Mouse (Mus musculus): ENCODE results near the gene Gm4131. TPM values are rescaled to one million over a fixed set of nuclear protein-coding genes. Genes with fewer than 3 reads are reported as not detected.

The Gm4131 gene
- polyA plus RNA-seq, 1 experiment, result not detected

DNA sequence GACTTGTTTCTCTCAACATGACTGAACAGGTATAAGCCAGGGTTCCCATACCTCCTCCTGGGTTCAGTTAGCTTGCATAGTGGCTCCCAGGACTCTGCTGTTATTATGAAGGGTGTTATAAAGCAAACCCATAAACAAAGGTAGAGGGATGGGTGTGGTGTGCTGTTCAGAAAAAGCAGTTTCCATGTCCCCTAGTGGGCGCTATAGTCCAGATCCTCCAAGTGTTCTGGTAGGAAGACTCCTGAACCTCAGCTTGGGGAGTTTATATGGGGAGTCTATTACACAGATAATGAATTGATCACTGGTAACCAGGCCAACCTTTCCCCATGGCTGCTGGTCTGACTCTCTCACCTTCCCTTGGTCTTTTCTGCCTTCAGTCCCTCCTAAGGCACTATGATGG, 92.2 kb downstream of the Gm4131 start:
- TF ChIP-seq MAX (IDR thresholded peaks at IDR 0.05), result no peak
- TF ChIP-seq MYOD1 (IDR thresholded peaks at IDR 0.05; ENCODE audit: control insufficient read depth, insufficient read length, low read depth), result no peak
- no peak for TF ChIP-seq CEBPB (IDR thresholded peaks at IDR 0.05; ENCODE audit: low read depth)
- TF ChIP-seq MYOG (IDR thresholded peaks at IDR 0.05; ENCODE audit: control insufficient read depth, extremely low read depth, insufficient read length), result no peak
- TF ChIP-seq CTCF (IDR thresholded peaks at IDR 0.05; ENCODE audit: control insufficient read depth, insufficient read depth, insufficient read length), result no peak
- TF ChIP-seq USF1 (IDR thresholded peaks at IDR 0.05; ENCODE audit: low read depth), result no peak
- TF ChIP-seq FOSL1 (IDR thresholded peaks at IDR 0.05; ENCODE audit: insufficient read depth, low read length, poor library complexity, severe bottlenecking), result no peak
- Histone ChIP-seq H3K79me3 (ENCODE audit: low read depth) (no peaks in the 10 kb centered on the region), H3K79me2 (ENCODE audit: control insufficient read depth, insufficient read depth) (no peaks in the 10 kb centered on the region), H3K36me3 (ENCODE audit: control insufficient read depth, insufficient read depth) (no peaks in the 10 kb centered on the region), H3K27me3 (ENCODE audit: control insufficient read depth, insufficient read depth, insufficient read length) (peaks cover 17% of the 10 kb centered on the region), H3ac (ENCODE audit: control insufficient read depth, insufficient read length, low read depth) (no peak overlapping the region), H3K4me3 (ENCODE audit: insufficient read depth, poor library complexity, severe bottlenecking) (no peak overlapping the region)

DNA sequence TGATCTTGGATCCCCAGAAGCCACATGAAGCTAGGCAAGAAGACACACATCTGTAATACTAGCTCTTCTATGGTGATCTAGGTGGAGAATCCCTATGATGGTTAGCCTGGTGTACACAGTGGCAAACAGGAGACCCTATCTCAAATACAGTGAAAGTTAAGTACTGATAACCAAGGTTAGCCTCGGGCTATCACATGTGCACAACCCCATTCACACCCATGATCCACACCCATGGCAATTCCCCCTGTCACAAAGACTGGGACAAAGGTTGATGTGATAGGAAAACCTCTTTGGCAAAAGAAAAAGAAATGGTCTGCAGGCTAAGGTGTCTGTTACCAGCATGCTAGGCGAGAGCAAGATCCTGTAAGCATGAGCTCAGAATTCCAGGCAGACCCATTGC, 94.7 kb downstream of the Gm4131 start:
- H3K79me2 ChIP-seq (ENCODE audit: control insufficient read depth, insufficient read depth), result no peaks in the 10 kb centered on the region
- H3K4me3 ChIP-seq (ENCODE audit: insufficient read depth, poor library complexity, severe bottlenecking), result no peak overlapping the region
- no peak overlapping the region for H3ac ChIP-seq (ENCODE audit: control insufficient read depth, insufficient read length, low read depth)
- no peaks in the 10 kb centered on the region for H3K79me3 ChIP-seq (ENCODE audit: low read depth)
- TF ChIP-seq FOSL1 (IDR thresholded peaks at IDR 0.05; ENCODE audit: insufficient read depth, low read length, poor library complexity, severe bottlenecking) (no peak), USF1 (IDR thresholded peaks at IDR 0.05; ENCODE audit: low read depth) (no peak), MYOD1 (IDR thresholded peaks at IDR 0.05; ENCODE audit: control insufficient read depth, insufficient read length, low read depth) (no peak), MAX (IDR thresholded peaks at IDR 0.05) (no peak), CTCF (IDR thresholded peaks at IDR 0.05; ENCODE audit: control insufficient read depth, insufficient read depth, insufficient read length) (no peak), CEBPB (IDR thresholded peaks at IDR 0.05; ENCODE audit: low read depth) (no peak), MYOG (IDR thresholded peaks at IDR 0.05; ENCODE audit: control insufficient read depth, extremely low read depth, insufficient read length) (no peak)
- H3K36me3 ChIP-seq (ENCODE audit: control insufficient read depth, insufficient read depth), result no peaks in the 10 kb centered on the region
- peaks cover 29% of the 10 kb centered on the region for H3K27me3 ChIP-seq (ENCODE audit: control insufficient read depth, insufficient read depth, insufficient read length)

DNA sequence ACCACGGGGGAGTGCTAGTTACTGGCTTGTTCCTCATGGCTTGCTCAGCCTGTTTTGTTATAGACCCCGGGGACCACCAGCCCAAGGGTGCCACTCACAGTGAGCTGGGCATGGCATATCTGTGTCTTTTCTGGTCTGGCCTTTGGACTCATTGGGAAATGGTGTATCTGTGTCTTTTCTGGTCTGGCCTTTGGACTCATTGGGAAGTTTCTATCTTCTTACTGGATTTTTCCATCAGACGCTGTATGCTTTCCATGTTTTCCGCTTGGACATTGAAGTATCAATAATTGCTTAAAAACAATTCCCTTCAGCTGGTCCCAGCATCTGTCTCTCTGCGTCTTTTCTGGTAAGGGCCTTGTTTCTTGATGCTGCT, 98.0 kb downstream of the Gm4131 start:
- no peaks in the 10 kb centered on the region for H3K36me3 ChIP-seq (ENCODE audit: control insufficient read depth, insufficient read depth)
- no peak overlapping the region for H3K4me3 ChIP-seq (ENCODE audit: insufficient read depth, poor library complexity, severe bottlenecking)
- no peaks in the 10 kb centered on the region for H3K79me2 ChIP-seq (ENCODE audit: control insufficient read depth, insufficient read depth)
- H3ac ChIP-seq (ENCODE audit: control insufficient read depth, insufficient read length, low read depth), result no peak overlapping the region
- peaks cover 24% of the 10 kb centered on the region for H3K27me3 ChIP-seq (ENCODE audit: control insufficient read depth, insufficient read depth, insufficient read length)
- TF ChIP-seq CEBPB (IDR thresholded peaks at IDR 0.05; ENCODE audit: low read depth), result no peak
- no peak for TF ChIP-seq CTCF (IDR thresholded peaks at IDR 0.05; ENCODE audit: control insufficient read depth, insufficient read depth, insufficient read length)
- TF ChIP-seq USF1 (IDR thresholded peaks at IDR 0.05; ENCODE audit: low read depth), result no peak
- TF ChIP-seq MYOD1 (IDR thresholded peaks at IDR 0.05; ENCODE audit: control insufficient read depth, insufficient read length, low read depth), result no peak
- TF ChIP-seq MYOG (IDR thresholded peaks at IDR 0.05; ENCODE audit: control insufficient read depth, extremely low read depth, insufficient read length), result no peak
- no peak for TF ChIP-seq MAX (IDR thresholded peaks at IDR 0.05)
- TF ChIP-seq FOSL1 (IDR thresholded peaks at IDR 0.05; ENCODE audit: insufficient read depth, low read length, poor library complexity, severe bottlenecking), result no peak
- H3K79me3 ChIP-seq (ENCODE audit: low read depth), result no peaks in the 10 kb centered on the region

DNA sequence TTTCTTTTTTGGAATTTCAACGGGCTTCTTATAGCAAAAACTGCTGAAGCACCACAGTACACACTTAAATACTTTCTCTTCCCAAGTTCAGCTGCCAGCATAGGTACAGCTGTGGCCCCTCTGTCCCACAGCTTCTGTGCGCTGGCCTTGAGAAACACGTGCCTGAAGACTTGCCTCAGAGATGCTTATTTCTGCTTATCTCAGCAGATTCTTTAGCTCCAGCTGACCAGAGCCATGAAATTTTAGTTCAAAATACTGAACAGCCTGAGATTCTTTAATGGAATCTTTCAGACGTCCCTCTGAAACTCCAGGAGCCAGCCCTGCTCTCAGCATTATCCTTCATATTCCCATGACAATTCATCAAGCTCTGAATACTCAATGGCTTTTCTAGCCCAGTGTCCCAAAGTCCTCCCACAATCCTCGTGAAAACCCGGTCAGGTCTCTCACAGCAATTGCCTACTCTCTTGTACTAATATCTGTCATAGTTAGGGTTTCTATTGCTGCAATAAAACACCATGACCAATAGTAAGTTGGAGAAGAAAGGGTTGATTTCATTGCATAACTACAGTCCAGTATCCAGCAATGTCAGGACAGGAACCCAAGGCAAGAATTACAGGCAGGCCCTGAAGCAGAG, 98.5 kb downstream of the Gm4131 start:
- TF ChIP-seq CTCF (IDR thresholded peaks at IDR 0.05; ENCODE audit: control insufficient read depth, insufficient read depth, insufficient read length), result no peak
- TF ChIP-seq MAX (IDR thresholded peaks at IDR 0.05), result no peak
- no peak for TF ChIP-seq FOSL1 (IDR thresholded peaks at IDR 0.05; ENCODE audit: insufficient read depth, low read length, poor library complexity, severe bottlenecking)
- no peak for TF ChIP-seq CEBPB (IDR thresholded peaks at IDR 0.05; ENCODE audit: low read depth)
- no peak for TF ChIP-seq MYOD1 (IDR thresholded peaks at IDR 0.05; ENCODE audit: control insufficient read depth, insufficient read length, low read depth)
- TF ChIP-seq MYOG (IDR thresholded peaks at IDR 0.05; ENCODE audit: control insufficient read depth, extremely low read depth, insufficient read length), result no peak
- no peak for TF ChIP-seq USF1 (IDR thresholded peaks at IDR 0.05; ENCODE audit: low read depth)
- H3K36me3 ChIP-seq (ENCODE audit: control insufficient read depth, insufficient read depth), result no peaks in the 10 kb centered on the region
- H3K79me2 ChIP-seq (ENCODE audit: control insufficient read depth, insufficient read depth), result no peaks in the 10 kb centered on the region
- no peaks in the 10 kb centered on the region for H3K79me3 ChIP-seq (ENCODE audit: low read depth)
- H3ac ChIP-seq (ENCODE audit: control insufficient read depth, insufficient read length, low read depth), result no peak overlapping the region
- H3K27me3 ChIP-seq (ENCODE audit: control insufficient read depth, insufficient read depth, insufficient read length), result peaks cover 24% of the 10 kb centered on the region
- H3K4me3 ChIP-seq (ENCODE audit: insufficient read depth, poor library complexity, severe bottlenecking), result no peak overlapping the region

- TF ChIP-seq MYOD1 (IDR thresholded peaks at IDR 0.05; ENCODE audit: control insufficient read depth, insufficient read length, low read depth), result no peak
- TF ChIP-seq USF1 (IDR thresholded peaks at IDR 0.05; ENCODE audit: low read depth), result no peak
- TF ChIP-seq CEBPB (IDR thresholded peaks at IDR 0.05; ENCODE audit: low read depth), result no peak
- TF ChIP-seq MAX (IDR thresholded peaks at IDR 0.05), result no peak
- no peak for TF ChIP-seq MYOG (IDR thresholded peaks at IDR 0.05; ENCODE audit: control insufficient read depth, extremely low read depth, insufficient read length)
- TF ChIP-seq FOSL1 (IDR thresholded peaks at IDR 0.05; ENCODE audit: insufficient read depth, low read length, poor library complexity, severe bottlenecking), result no peak
- TF ChIP-seq CTCF (IDR thresholded peaks at IDR 0.05; ENCODE audit: control insufficient read depth, insufficient read depth, insufficient read length), result no peak
- no peaks in the 10 kb centered on the region for H3K79me3 ChIP-seq (ENCODE audit: low read depth)
- H3ac ChIP-seq (ENCODE audit: control insufficient read depth, insufficient read length, low read depth), result no peak overlapping the region
- H3K4me3 ChIP-seq (ENCODE audit: insufficient read depth, poor library complexity, severe bottlenecking), result no peak overlapping the region
- H3K79me2 ChIP-seq (ENCODE audit: control insufficient read depth, insufficient read depth), result no peaks in the 10 kb centered on the region
- H3K27me3 ChIP-seq (ENCODE audit: control insufficient read depth, insufficient read depth, insufficient read length), result peaks cover 16% of the 10 kb centered on the region
- no peaks in the 10 kb centered on the region for H3K36me3 ChIP-seq (ENCODE audit: control insufficient read depth, insufficient read depth)
These were observed 101.8 kb downstream of the Gm4131 start for GRCm38 (mm10) chr14:62464966-62465365.
